Mouse (Mus musculus): Measurements from ENCODE around the gene Tcp11l2.

DNA sequence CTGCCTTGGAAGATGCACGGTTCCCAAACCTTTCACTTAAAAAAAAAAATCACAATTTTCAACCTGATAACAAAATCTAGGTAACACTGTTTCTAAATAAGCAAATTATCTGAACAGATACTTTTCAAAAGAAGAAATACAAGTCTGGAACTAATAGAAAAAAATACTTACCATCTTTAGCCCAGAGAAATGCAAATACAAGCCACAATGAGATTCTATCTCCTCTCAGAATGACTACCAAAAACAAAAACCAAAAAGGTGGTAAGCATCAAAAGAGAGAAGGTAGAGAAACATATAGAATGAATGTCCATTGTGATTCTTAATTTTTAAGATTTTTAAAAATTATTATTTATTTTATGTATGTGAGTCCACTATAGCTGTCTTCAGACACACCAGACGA, 23.9 kb upstream of the Tcp11l2 start:
- no peak for TF ChIP-seq CTCF (IDR thresholded peaks at IDR 0.05; ENCODE audit: low read depth)
- no peak for TF ChIP-seq EP300 (IDR thresholded peaks at IDR 0.05; ENCODE audit: low read depth)

Data from heart, postnatal 0 days (tissue).